Mouse (Mus musculus) retina, adult 2 months (tissue): Measurements from ENCODE around the gene Madcam1.

Source experiments
- DNase-seq: peaks from one replicate; pipeline ENCODE4 v3.0.0-alpha.2; 2012; ENCODE audit warnings: low read depth, low spot score

Gene Madcam1

GRCm38 (mm10) chr10:79668076-79668475 lies 3.7 kb downstream of the Madcam1 start:
- no peak for DNase-seq

- DNase-seq: peak; percentile 91
Measured at GRCm38 (mm10) chr10:79668771-79669575, 4.6 kb downstream of the Madcam1 start, which contains the start of gene Tpgs1. TSS of gene Tpgs1 (plus strand) at chr10:79669369.

- peak; percentile 40 for DNase-seq
Measured at GRCm38 (mm10) chr10:79669576-79670057, 5.3 kb downstream of the Madcam1 start.

- DNase-seq: no peak
Measured at GRCm38 (mm10) chr10:79670071-79670888, 5.9 kb downstream of the Madcam1 start.

DNA sequence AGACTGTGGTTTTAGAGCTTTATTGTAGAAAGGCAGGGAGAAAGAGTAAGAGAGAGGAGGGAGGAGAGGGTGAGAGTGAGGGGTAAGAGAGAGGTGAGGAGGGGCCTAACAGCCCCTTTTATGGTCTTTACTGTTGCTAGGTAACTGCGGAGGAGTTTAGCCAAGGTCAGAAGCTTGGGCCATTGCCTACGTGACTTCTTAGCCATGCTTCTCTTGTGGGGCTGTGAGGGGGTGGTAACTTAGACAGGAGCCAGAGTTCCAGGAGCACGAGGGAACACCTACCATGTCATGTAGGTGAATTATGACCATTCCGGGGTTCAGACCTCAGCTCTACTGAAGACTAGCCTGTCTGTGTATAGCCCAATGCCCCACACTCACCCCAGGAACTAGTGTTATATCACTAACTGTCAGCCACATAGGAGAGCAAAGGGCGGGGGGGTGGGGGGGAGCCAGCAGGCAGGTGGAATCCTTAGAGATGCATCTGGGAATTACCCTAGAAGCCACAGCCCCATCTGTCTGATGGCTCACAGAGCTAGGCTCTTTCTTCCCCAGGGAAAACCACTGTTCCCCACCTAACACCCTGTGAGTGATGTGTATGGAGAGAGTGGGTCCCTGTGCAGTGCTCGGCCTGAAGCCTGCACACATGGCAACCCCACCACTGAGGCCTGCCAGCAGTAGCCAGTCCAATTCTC lies 7.2 kb downstream of the Madcam1 start:
- no peak for DNase-seq

DNA sequence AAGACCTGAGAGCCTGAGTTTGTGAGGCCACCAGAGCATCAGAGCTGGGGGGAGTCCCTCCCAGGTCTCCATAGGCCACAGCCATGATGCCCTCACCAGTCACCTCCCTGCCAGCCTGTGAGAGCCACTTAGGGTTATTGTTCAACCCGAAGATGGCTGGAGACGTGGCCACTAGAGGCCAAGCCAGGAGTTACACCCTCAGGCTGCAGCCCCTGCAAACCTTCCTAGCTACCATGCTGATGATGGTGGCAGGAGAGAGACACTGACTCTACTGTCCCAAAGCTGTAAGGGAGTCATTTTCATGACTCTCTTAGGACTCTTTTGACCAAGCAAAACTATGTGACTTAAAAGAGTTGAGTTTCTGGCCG lies 7.7 kb downstream of the Madcam1 start:
- no peak for DNase-seq

DNA sequence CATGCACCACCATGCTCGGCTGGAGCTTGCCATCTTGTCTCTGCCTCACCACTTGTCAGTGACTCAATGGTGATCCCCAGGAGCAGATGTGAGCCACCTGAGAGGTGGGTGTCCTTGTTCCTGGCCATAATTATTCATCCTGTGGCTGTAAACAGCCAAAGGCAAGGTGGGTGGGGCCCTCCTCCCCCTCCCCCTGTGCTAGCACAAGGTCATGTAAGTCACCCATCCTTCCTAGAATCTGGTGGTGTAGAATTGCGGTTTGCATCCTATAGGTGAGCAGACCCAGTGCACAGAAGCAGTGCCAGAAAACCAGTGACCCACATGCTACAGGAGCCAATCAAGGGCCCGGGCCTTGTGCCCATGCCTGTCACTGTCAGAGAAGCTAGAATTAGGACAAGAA lies 8.7 kb downstream of the Madcam1 start:
- no peak for DNase-seq

DNA sequence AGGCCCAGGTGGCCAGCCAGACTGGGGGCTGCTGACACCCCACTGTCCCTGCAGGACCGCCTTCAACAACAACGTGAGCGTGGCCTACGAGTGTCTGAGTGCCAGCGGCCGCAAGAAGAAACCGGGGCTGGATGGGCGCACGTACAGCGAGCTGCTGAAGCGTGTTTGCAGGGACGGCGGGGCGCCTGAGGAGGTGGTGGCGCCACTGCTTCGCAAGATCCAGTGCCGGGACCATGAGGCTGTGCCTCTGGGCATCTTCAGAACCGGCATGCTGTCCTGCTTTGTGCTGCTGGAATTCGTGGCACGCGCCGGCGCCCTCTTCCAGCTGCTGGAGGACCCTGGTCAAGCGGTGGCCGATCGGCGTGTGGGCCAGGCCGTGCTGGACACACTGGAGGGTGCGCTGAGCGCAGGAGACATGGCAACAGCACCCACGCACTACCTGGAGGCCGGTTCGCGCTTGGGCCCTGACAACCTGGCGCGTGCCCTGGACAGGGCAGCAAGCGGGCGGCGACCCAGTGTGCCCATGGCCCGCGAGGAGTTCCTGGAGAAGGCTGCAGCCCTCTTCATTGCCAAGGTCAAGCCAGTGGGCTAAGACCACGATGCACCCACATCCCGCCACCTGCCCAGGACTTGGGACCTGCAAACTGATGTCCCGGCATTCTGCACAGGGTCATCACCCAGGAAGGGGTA lies 11.1 kb downstream of the Madcam1 start:
- no peak for DNase-seq

GRCm38 (mm10) chr10:79680606-79681495 lies 16.5 kb downstream of the Madcam1 start:
- no peak for DNase-seq

GRCm38 (mm10) chr10:79681591-79682245 lies 17.4 kb downstream of the Madcam1 start, which contains the start of gene Cdc34:
TSS of gene Cdc34 (plus strand) at chr10:79682195.
- peak; percentile 96 for DNase-seq

DNA sequence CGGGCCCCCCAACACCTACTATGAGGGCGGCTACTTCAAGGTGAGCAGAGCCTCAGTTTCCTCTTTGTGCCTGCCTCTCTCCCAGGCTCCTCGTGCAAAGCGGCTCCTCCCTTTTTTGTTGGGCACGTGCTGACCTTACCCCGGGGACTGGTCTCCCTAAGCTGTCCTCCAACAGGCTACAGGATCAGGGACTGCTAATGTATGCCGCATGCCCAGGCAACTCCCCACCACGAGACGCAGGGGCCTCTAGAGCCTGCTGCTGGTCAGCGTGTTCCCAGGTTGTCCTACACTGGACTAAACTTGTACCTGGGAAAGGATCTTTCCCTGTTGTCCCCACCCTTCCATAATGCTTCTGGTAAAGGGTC lies 18.2 kb downstream of the Madcam1 start:
- DNase-seq: no peak

DNA sequence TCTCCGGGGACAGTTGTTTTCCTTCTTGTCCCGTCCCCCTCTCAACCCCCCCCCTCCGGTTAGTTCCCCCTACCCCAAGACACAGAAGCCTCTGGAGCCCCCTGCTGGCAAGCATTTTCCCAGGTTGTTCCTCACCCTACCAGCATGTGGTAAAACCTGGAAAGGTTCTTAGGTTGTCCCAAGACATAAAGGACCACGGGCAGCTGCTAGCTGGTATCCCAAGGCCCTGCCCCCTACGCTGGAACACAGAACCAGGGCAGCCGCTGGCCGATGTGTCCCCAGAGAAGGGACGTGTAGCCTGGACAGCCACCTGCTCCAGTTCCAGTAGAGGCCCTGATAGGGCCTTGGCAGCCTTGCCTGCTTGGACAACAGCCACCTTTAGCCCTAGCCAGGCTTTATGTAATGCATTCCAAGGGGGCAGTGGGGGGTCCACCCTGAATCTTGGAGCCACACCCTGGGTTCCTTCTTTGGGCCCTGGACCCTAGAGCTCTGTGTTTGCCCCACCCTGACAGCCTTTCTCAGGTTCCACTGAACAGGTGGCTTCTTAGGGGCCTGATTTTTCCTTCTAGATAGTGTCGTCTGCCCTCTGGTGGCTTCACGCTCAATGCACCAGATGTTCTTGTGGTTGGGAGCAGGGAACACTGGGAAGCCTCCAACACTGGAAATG lies 18.7 kb downstream of the Madcam1 start:
- no peak for DNase-seq

DNA sequence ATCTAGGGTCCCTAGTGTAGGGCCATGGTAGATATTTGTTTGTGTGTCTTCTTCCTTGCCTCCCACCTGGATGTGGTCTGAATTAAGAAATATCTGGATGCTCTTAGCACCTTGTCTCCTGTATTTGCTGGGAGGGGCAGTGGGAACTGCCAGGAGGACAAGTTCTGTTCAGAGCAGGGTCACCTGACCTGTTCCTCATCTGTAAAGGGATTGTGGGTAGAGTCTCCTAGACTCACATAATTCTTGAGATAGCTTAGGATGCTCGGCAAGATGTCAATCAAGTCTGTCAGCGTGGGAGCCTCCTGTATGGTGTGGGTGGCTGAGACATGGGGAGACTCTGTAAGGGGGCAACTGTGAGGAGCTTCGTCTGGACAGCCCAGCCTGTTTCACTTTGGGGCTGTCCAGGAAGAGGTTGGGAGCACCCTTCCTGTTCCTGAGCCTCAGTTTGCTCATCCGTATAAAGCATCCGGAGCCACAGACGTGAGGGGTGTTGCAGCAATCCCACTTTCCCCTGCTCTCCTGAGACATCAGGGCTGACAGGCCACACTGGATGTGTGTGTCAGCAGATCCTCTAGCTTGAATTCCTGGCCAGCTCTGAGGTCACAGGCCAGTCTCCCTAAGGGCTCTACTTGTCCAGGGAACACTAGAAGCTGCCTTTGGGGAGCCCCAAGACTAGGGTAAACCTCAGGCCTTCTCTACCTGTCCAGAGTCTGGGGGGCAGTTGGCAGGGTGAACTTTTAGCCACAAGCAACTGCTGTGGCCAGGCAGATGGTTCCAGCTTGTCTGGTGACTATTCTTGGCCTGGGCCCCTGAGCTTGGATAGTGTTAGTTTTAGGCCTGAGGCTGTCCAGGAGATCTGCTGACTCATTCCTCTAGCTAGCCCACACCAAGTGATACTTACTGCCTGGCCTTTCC lies 19.6 kb downstream of the Madcam1 start:
- no peak for DNase-seq

DNA sequence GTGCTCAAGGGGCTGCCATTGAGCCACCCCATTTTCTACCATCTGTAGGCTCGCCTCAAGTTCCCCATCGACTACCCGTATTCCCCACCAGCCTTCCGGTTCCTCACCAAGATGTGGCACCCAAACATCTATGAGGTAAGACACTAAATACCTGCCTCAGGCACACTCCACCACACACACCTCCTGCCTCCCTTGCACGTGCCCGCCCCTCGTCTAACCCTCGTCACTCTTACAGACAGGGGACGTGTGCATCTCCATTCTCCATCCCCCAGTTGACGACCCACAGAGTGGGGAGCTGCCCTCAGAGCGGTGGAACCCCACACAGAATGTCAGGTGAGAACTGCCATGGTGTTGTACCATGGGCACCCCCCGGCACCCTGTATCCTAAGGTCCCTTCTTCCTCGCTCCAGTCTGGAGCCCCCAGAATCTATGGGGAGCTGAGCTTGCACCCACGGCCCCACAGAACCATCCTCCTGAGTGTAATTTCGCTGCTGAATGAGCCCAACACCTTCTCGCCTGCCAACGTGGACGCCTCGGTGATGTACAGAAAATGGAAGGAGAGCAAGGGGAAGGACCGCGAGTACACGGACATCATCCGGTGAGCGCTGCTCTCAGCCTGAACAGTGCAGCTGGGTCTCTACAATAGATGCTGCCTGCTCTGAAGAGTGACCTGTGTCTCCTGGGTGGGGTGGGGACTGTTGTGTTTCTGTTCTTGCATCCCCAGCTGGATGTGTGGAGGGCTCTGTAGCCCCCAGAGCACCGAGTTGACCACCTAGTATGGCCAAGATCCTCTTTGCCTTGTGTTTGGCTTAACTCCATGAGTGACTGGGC lies 20.6 kb downstream of the Madcam1 start:
- no peak for DNase-seq

- no peak for DNase-seq
Measured at GRCm38 (mm10) chr10:79686219-79686618, 21.9 kb downstream of the Madcam1 start.

DNA sequence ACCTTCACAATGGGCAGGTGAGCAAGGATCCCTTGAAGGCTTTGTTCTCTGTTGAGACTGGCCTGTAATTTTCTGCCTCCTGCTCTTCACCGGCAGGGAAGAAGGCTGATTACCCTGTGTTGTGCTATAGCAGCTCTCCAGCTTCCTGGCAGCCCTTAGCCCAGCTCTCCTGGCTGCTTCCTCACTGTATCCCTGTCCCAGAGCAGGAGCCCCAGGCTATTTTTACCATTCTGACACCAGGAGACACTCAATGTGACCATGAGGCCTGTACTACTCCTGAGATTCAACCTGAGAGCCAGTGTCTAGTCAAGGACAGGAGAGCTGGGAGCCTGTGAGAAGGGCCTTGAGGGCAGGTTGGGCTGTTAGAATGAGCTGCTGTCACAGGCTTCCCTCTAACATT lies 22.3 kb downstream of the Madcam1 start:
- no peak for DNase-seq

DNA sequence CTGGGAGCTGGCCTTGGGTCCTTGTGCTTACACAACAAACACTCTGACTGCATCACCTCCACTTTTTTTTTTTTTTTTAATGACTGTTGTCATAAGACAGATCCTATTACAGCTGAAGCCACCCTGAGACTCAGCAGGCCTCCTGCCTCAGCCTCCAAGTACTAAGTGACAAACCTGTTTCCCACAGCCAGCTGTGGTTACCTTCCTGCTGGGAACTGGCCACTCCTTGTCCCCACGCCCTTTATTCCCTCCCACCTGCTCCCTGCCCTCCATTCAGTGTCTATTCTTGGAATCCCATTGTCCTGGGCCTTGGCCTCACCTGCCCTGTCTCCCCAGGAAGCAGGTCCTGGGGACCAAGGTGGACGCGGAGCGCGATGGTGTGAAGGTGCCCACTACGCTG lies 23.2 kb downstream of the Madcam1 start:
- DNase-seq: no peak
